Mouse (Mus musculus): ENCODE results near the gene Cpeb2. TPM values are rescaled to one million over a fixed set of nuclear protein-coding genes. Genes with fewer than 3 reads are reported as not detected.

Cpeb2 gene
- polyA plus RNA-seq, 1 experiment from 2014 or later, result 7.5 TPM

DNA sequence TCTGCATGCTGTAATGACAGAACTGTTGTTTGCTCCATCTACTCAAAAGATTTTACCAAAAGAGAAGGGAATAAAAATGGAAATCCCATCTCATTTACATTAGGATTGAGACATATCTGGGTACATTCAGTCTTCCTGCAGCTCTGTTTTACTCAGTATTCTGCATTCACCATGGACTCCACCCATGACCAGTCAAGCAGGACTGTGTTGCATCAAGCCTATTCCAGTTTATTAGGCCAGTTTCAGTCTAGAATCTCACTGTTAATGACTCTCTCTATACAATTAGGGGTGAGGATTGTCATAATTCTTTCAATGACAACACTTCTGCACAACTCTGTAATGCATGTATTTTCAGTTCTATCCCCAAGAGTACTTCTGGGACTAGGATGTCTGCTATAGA, 6.8 kb upstream of the Cpeb2 start:
- Histone ChIP-seq H3K4me2 (no peak overlapping the region), H3K4me3 (no peak overlapping the region), H3K36me3 (no peaks in the 10 kb centered on the region), H3K27ac (ENCODE audit: poor library complexity, severe bottlenecking) (no peak overlapping the region), H3K4me1 (replicated peaks) (no peaks in the 10 kb centered on the region), H3K9me3 (replicated peaks) (no peaks in the 10 kb centered on the region), H3K9ac (no peak overlapping the region), H3K27me3 (replicated peaks) (no peaks in the 10 kb centered on the region)
- ATAC-seq (ENCODE audit: insufficient number of reproducible peaks, low FRiP score), result no peak

GRCm38 (mm10) chr5:43227607-43228006, 5.4 kb upstream of the Cpeb2 start:
- H3K9ac ChIP-seq, result no peak overlapping the region

GRCm38 (mm10) chr5:43231061-43231460, 1.9 kb upstream of the Cpeb2 start:
- 62% methylated on average over 2 of the region's 2 CpGs for WGBS

More at GRCm38 (mm10) chr5:43227607-43228006, 5.4 kb upstream of the Cpeb2 start:
- Histone ChIP-seq H3K27ac (ENCODE audit: poor library complexity, severe bottlenecking) (no peak overlapping the region), H3K4me1 (replicated peaks) (no peaks in the 10 kb centered on the region), H3K9me3 (replicated peaks) (no peaks in the 10 kb centered on the region), H3K4me2 (no peak overlapping the region), H3K27me3 (replicated peaks) (no peaks in the 10 kb centered on the region), H3K4me3 (no peak overlapping the region), H3K36me3 (no peaks in the 10 kb centered on the region)
- 20% methylated on average over 5 of the region's 5 CpGs for WGBS
- no peak for ATAC-seq (ENCODE audit: insufficient number of reproducible peaks, low FRiP score)

DNA sequence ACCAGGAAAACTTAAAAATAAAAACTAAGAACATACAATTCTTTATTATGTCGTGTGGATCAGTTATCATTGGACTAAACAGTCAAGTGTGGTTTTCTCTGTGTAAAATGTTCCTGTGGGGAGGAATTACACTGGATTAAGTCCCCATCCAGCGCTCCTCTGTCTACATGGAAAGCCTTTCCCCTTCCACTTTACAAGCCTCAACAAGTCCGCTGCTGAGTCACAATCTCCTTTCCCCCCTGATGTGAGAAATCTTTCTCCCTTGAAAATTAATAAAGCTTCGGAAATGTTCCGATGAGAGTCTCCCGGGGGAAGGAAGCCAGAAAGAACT, 856 bp upstream of the Cpeb2 start:
- Histone ChIP-seq H3K27ac (ENCODE audit: poor library complexity, severe bottlenecking) (peak overlapping the region; percentile 100), H3K4me1 (replicated peaks) (no peaks in the 10 kb centered on the region), H3K9ac (peak overlapping the region; percentile 99), H3K27me3 (replicated peaks) (no peaks in the 10 kb centered on the region), H3K9me3 (replicated peaks) (no peaks in the 10 kb centered on the region), H3K36me3 (no peaks in the 10 kb centered on the region), H3K4me3 (peak overlapping the region; percentile 93), H3K4me2 (peak overlapping the region; percentile 75)
- no peak for ATAC-seq (ENCODE audit: insufficient number of reproducible peaks, low FRiP score)
- 3% methylated on average over 6 of the region's 6 CpGs for WGBS

More at GRCm38 (mm10) chr5:43231061-43231460, 1.9 kb upstream of the Cpeb2 start:
- no peak for ATAC-seq (ENCODE audit: insufficient number of reproducible peaks, low FRiP score)
- Histone ChIP-seq H3K4me3 (no peak overlapping the region), H3K4me1 (replicated peaks) (no peaks in the 10 kb centered on the region), H3K4me2 (no peak overlapping the region), H3K9ac (no peak overlapping the region), H3K36me3 (no peaks in the 10 kb centered on the region), H3K27me3 (replicated peaks) (no peaks in the 10 kb centered on the region), H3K9me3 (replicated peaks) (no peaks in the 10 kb centered on the region), H3K27ac (ENCODE audit: poor library complexity, severe bottlenecking) (no peak overlapping the region)

DNA sequence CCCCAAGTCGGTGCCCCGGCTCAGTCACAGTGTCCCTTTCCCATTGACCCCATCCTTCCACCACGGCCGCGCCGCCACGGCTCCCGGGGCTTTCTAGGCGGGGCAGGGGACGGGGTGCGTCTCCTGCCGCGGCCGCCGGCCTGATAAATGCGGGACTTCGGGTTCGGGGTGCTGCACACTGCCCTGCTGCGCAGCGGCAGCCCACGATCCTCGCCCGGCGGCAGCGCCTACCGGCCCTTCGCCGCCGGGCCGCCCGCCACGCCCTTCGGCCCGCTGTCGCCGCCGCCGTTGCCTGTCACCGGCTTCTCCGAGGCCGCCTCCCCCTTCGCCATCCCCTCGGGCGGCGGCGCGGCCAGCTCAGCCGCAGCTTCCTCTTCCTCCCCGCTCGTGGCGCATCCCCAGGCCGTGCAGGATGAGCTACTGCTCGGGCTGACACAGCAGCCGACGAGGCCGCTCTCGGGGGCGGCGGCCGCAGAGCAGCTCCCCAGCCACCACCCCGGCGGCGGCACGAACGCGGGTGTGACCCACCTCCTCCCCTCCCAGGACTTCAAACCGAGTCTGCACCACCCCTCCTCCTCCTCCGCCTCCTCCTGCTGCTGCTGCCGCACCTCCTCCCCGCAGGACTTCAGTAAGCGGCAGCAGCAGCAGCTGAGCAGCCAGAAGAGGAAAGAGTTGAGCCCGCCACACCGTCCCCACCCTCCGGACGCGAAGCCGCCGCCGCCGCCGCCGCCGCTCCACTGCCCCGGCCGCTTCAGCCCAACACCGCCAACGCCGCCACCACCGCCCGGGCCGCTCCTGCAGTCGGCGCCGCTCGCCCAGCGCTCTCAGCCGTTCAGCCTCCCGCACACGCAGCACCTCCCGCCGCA, 579 bp downstream of the Cpeb2 start:
- Histone ChIP-seq H3K27ac (ENCODE audit: poor library complexity, severe bottlenecking) (peak overlapping the region; percentile 100), H3K4me1 (replicated peaks) (no peaks in the 10 kb centered on the region), H3K9ac (peak overlapping the region; percentile 99), H3K9me3 (replicated peaks) (no peaks in the 10 kb centered on the region), H3K27me3 (replicated peaks) (no peaks in the 10 kb centered on the region), H3K4me3 (peak overlapping the region; percentile 93), H3K4me2 (peak overlapping the region; percentile 75), H3K36me3 (no peaks in the 10 kb centered on the region)
- 2% methylated on average over 86 of the region's 101 CpGs for WGBS
- peak; percentile 72 for ATAC-seq (ENCODE audit: insufficient number of reproducible peaks, low FRiP score)

DNA sequence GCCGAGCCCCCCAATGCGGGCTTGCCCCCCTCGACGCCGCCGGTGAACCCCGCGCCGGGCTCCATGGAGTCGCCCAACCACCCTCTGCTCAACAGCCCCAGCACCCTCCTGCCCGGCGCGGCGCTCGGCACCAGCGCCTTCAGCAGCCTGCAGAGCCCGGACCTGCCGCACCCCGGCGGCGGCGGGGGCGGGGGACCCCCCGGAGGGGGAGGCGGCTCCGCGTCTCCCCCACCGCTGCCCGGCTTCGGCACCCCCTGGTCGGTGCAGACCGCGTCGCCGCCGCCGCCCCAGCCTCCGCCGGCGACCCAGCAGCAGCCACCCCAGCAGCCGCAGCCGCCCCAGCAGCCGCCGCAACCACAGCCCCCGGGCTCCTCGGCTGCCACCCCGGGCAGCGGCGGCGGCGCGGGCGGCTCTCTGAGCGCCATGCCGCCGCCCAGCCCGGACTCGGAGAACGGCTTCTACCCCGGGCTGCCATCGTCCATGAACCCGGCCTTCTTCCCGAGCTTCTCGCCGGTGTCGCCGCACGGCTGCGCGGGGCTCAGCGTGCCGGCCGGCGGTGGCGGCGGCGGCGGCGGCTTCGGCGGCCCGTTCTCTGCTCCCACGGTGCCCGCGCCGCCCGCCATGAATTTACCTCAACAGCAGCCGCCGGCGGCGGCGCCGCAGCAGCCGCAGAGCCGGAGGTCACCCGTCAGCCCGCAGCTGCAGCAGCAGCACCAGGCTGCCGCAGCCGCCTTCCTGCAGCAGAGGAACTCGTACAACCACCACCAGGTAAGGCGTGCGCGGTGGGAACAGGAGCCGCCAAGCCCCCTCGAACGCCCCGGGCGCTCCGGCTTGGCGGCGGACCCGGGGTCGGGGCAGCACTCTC, 1.6 kb downstream of the Cpeb2 start:
- under 1% methylated on average over 77 of the region's 113 CpGs for WGBS

DNA sequence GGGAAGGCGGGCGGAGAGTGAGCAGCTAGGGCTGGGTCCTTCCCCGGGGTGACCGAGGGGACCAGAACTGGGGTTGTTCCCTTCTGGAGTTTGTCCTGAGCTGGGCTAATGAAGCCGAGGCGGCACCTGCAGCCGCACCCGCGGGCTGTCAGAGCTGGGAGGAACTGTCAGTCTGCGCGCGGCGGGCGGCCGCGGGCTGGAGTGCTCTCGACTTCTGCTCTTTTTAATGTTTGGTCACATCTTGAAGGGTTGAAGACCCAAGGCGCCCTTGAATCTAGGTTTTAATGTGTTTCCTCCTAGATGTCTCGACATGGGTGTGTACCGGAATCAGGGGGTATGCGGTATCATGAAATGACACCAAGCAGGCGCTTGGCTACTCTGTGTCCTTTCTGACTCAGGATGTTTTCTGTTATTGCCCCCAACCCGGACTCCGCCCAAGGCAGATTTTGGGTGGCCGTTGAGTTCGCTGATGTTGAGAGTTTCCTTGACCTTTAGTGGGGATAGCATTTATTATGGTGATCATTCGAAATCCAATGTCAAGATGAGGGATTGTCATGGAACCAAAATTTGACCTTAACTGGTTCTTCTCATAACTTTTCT, 2.3 kb downstream of the Cpeb2 start:
- no peak for ATAC-seq (ENCODE audit: insufficient number of reproducible peaks, low FRiP score)
- no peaks in the 10 kb centered on the region for H3K9me3 ChIP-seq (replicated peaks)
- under 1% methylated on average over 27 of the region's 27 CpGs for WGBS
- peaks cover 4% of the 10 kb centered on the region; the same call in 1 of the 2 replicates for H3K4me1 ChIP-seq (replicated peaks)
- peak overlapping the region; percentile 75 for H3K4me2 ChIP-seq
- H3K36me3 ChIP-seq, result no peaks in the 10 kb centered on the region
- H3K4me3 ChIP-seq, result peak overlapping the region; percentile 93
- H3K27ac ChIP-seq (ENCODE audit: poor library complexity, severe bottlenecking), result peak overlapping the region; percentile 100
- peak overlapping the region; percentile 99 for H3K9ac ChIP-seq
- no peaks in the 10 kb centered on the region for H3K27me3 ChIP-seq (replicated peaks)

More for the DNA sequence above, 1.6 kb downstream of the Cpeb2 start:
- no peak for ATAC-seq (ENCODE audit: insufficient number of reproducible peaks, low FRiP score)
- H3K4me3 ChIP-seq, result peak overlapping the region; percentile 93
- peaks cover under 1% of the 10 kb centered on the region; the same call in 1 of the 2 replicates for H3K4me1 ChIP-seq (replicated peaks)
- H3K27ac ChIP-seq (ENCODE audit: poor library complexity, severe bottlenecking), result peak overlapping the region; percentile 100
- H3K4me2 ChIP-seq, result peak overlapping the region; percentile 75
- H3K9ac ChIP-seq, result peak overlapping the region; percentile 99
- no peaks in the 10 kb centered on the region for H3K36me3 ChIP-seq
- no peaks in the 10 kb centered on the region for H3K9me3 ChIP-seq (replicated peaks)
- H3K27me3 ChIP-seq (replicated peaks), result no peaks in the 10 kb centered on the region

GRCm38 (mm10) chr5:43235997-43236396, 3.0 kb downstream of the Cpeb2 start:
- ATAC-seq (ENCODE audit: insufficient number of reproducible peaks, low FRiP score), result no peak
- peak overlapping the region; percentile 93 for H3K4me3 ChIP-seq
- H3K36me3 ChIP-seq, result no peaks in the 10 kb centered on the region
- H3K9ac ChIP-seq, result peak overlapping the region; percentile 79
- 0 out of 2 replicates have a peak overlapping the region, but pooled peaks have one; percentile 33 for H3K27ac ChIP-seq (ENCODE audit: poor library complexity, severe bottlenecking)
- H3K4me1 ChIP-seq (replicated peaks), result peaks cover 8% of the 10 kb centered on the region; the same call in 1 of the 2 replicates
- no peaks in the 10 kb centered on the region for H3K27me3 ChIP-seq (replicated peaks)
- no peaks in the 10 kb centered on the region for H3K9me3 ChIP-seq (replicated peaks)
- WGBS, result 26% methylated on average over 5 of the region's 5 CpGs
- peak overlapping the region; percentile 80 for H3K4me2 ChIP-seq

- H3K27me3 ChIP-seq (replicated peaks), result no peaks in the 10 kb centered on the region
- no peak overlapping the region for H3K9ac ChIP-seq
- no peak overlapping the region for H3K4me3 ChIP-seq
- ATAC-seq (ENCODE audit: insufficient number of reproducible peaks, low FRiP score), result no peak
- H3K36me3 ChIP-seq, result no peaks in the 10 kb centered on the region
- H3K4me2 ChIP-seq, result no peak overlapping the region
- 60% methylated on average over 3 of the region's 3 CpGs for WGBS
- no peaks in the 10 kb centered on the region for H3K9me3 ChIP-seq (replicated peaks)
- H3K4me1 ChIP-seq (replicated peaks), result peaks cover 8% of the 10 kb centered on the region; the same call in 1 of the 2 replicates
- H3K27ac ChIP-seq (ENCODE audit: poor library complexity, severe bottlenecking), result no peak overlapping the region
Measured at GRCm38 (mm10) chr5:43236476-43236875, 3.5 kb downstream of the Cpeb2 start.

DNA sequence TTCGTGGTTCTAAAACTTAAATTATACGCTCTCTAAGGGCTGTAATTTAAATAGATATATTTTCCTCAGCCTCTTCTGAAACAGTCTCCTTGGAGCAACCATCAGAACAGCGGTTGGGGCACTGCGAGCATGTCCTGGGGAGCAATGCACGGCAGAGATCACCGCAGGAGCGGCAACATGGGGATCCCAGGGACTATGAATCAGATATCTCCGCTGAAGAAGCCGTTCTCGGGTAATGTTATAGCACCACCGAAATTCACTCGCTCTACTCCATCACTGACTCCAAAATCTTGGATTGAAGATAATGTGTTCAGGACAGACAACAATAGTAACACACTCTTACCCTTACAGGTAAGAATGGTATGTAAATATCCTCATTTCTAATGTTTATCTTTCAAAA, 4.3 kb downstream of the Cpeb2 start:
- Histone ChIP-seq H3K4me3 (peak overlapping the region; percentile 41), H3K9ac (peak overlapping the region; percentile 70), H3K36me3 (no peaks in the 10 kb centered on the region), H3K4me2 (peak overlapping the region; percentile 69), H3K9me3 (replicated peaks) (no peaks in the 10 kb centered on the region), H3K27ac (ENCODE audit: poor library complexity, severe bottlenecking) (no peak overlapping the region), H3K4me1 (replicated peaks) (peaks cover 8% of the 10 kb centered on the region; the same call in 1 of the 2 replicates), H3K27me3 (replicated peaks) (no peaks in the 10 kb centered on the region)
- no peak for ATAC-seq (ENCODE audit: insufficient number of reproducible peaks, low FRiP score)
- 43% methylated on average over 12 of the region's 12 CpGs for WGBS
